Mouse (Mus musculus) E14TG2a.4 (cell line): ENCODE measurements around the gene Ets2.
A peak's percentile ranks its signal among the peaks of the same experiment; 100 is the strongest.

Source experiments
- H3K27me3 ChIP-seq: 2 replicates; pipeline ENCODE4 v1.6.1; 2014; ENCODE audit warnings: low read length, control low read depth; ENCODE audit not compliant: insufficient read depth
- H3K36me3 ChIP-seq: 2 replicates; pipeline ENCODE4 v1.6.1; 2014; ENCODE audit warnings: low read length, control low read depth; ENCODE audit not compliant: insufficient read depth
- H3K4me1 ChIP-seq: replicated peaks from 2 replicates; pipeline ENCODE4 v1.6.1; 2014; ENCODE audit warnings: low read depth, low read length, control low read depth
- H3K4me3 ChIP-seq: replicated peaks from 2 replicates; pipeline ENCODE4 v1.5.1; 2014; ENCODE audit warnings: mild to moderate bottlenecking, low read length
- H3K9me3 ChIP-seq: 2 replicates; pipeline ENCODE4 v1.6.1; 2014; ENCODE audit warnings: low read length, control low read depth
- CTCF ChIP-seq: conservative IDR thresholded peaks from 2 replicates; pipeline ENCODE4 v1.5.1; 2014; ENCODE audit warnings: low read length
- NANOG ChIP-seq: IDR thresholded peaks from 2 replicates; pipeline ENCODE4 v1.6.1; 2014; ENCODE audit warnings: borderline replicate concordance, low read length, mixed read lengths
- POU5F1 ChIP-seq: IDR thresholded peaks from 2 replicates; pipeline ENCODE4 v1.6.1; 2014; ENCODE audit warnings: low read length, borderline replicate concordance

Ets2 gene

GRCm38 (mm10) chr16:95666288-95666687, 35.6 kb upstream of the Ets2 start:
- H3K36me3 ChIP-seq, result no peaks in the 10 kb centered on the region

GRCm38 (mm10) chr16:95667395-95668150, 34.3 kb upstream of the Ets2 start:
- TF ChIP-seq CTCF (no peak), NANOG (no peak), POU5F1 (no peak)
- Histone ChIP-seq H3K9me3 (no peaks in the 10 kb centered on the region), H3K36me3 (no peaks in the 10 kb centered on the region), H3K27me3 (peaks cover 25% of the 10 kb centered on the region), H3K4me1 (peaks cover 20% of the 10 kb centered on the region), H3K4me3 (no peak overlapping the region)

More at GRCm38 (mm10) chr16:95666288-95666687, 35.6 kb upstream of the Ets2 start:
- TF ChIP-seq CTCF (no peak), NANOG (no peak), POU5F1 (no peak)
- peaks cover 17% of the 10 kb centered on the region for H3K4me1 ChIP-seq
- H3K27me3 ChIP-seq, result peaks cover 25% of the 10 kb centered on the region
- no peak overlapping the region for H3K4me3 ChIP-seq
- H3K9me3 ChIP-seq, result no peaks in the 10 kb centered on the region

GRCm38 (mm10) chr16:95668151-95668993, 33.5 kb upstream of the Ets2 start:
- Histone ChIP-seq H3K4me1 (peaks cover 15% of the 10 kb centered on the region), H3K9me3 (no peaks in the 10 kb centered on the region), H3K4me3 (no peak overlapping the region), H3K27me3 (peaks cover 25% of the 10 kb centered on the region), H3K36me3 (no peaks in the 10 kb centered on the region)
- no peak for TF ChIP-seq CTCF
- TF ChIP-seq NANOG, result no peak
- TF ChIP-seq POU5F1, result no peak

- H3K4me3 ChIP-seq, result no peak overlapping the region
- 0 out of 2 replicates have a peak, but pooled peaks cover 1% of the 10 kb centered on the region for H3K27me3 ChIP-seq
- peaks cover 21% of the 10 kb centered on the region for H3K4me1 ChIP-seq
- H3K36me3 ChIP-seq, result no peaks in the 10 kb centered on the region
- no peaks in the 10 kb centered on the region for H3K9me3 ChIP-seq
- TF ChIP-seq CTCF, result no peak
- TF ChIP-seq POU5F1, result no peak
- no peak for TF ChIP-seq NANOG
Measured at GRCm38 (mm10) chr16:95674452-95674921, 27.4 kb upstream of the Ets2 start.

GRCm38 (mm10) chr16:95675212-95675611, 26.7 kb upstream of the Ets2 start:
- 0 out of 2 replicates have a peak overlapping the region, but pooled peaks have one; percentile 17 for H3K4me3 ChIP-seq
- H3K36me3 ChIP-seq, result no peaks in the 10 kb centered on the region
- no peaks in the 10 kb centered on the region for H3K9me3 ChIP-seq
- TF ChIP-seq POU5F1, result no peak
- TF ChIP-seq NANOG, result no peak
- TF ChIP-seq CTCF, result no peak
- H3K4me1 ChIP-seq, result peaks cover 21% of the 10 kb centered on the region
- no peaks in the 10 kb centered on the region for H3K27me3 ChIP-seq

- Histone ChIP-seq H3K9me3 (no peaks in the 10 kb centered on the region), H3K4me1 (peaks cover 18% of the 10 kb centered on the region), H3K4me3 (no peak overlapping the region), H3K36me3 (no peaks in the 10 kb centered on the region), H3K27me3 (no peaks in the 10 kb centered on the region)
- TF ChIP-seq CTCF (no peak), NANOG (no peak), POU5F1 (no peak)
Measured at GRCm38 (mm10) chr16:95676668-95677067, 25.2 kb upstream of the Ets2 start.

GRCm38 (mm10) chr16:95682431-95682892, 19.4 kb upstream of the Ets2 start:
- Histone ChIP-seq H3K36me3 (no peaks in the 10 kb centered on the region), H3K9me3 (no peaks in the 10 kb centered on the region), H3K27me3 (peaks cover 13% of the 10 kb centered on the region; the same call in 1 of the 2 replicates), H3K4me1 (peaks cover 55% of the 10 kb centered on the region), H3K4me3 (no peak overlapping the region)
- TF ChIP-seq POU5F1 (no peak), CTCF (no peak), NANOG (no peak)

GRCm38 (mm10) chr16:95685807-95686206, 16.1 kb upstream of the Ets2 start:
- H3K27me3 ChIP-seq, result peaks cover 18% of the 10 kb centered on the region; the same call in 1 of the 2 replicates
- peaks cover 63% of the 10 kb centered on the region for H3K4me1 ChIP-seq
- no peaks in the 10 kb centered on the region for H3K9me3 ChIP-seq
- H3K4me3 ChIP-seq, result no peak overlapping the region
- no peak for TF ChIP-seq POU5F1
- no peak for TF ChIP-seq NANOG
- no peak for TF ChIP-seq CTCF
- no peaks in the 10 kb centered on the region for H3K36me3 ChIP-seq
